Mouse (Mus musculus): Measurements from ENCODE around the gene Chad. TPM values are rescaled to one million over a fixed set of nuclear protein-coding genes. Genes with fewer than 3 reads are reported as not detected.

Chad gene
- polyA plus RNA-seq, 1 experiment from 2014 or later: 80.8 TPM

GRCm38 (mm10) chr11:94615494-94615893, 50.6 kb downstream of the Chad start:
- no peak for DNase-seq (ENCODE audit: low spot score)
- H3K9ac ChIP-seq (ENCODE audit: low read length): no peak overlapping the region
- no peaks in the 10 kb centered on the region for H3K27me3 ChIP-seq (ENCODE audit: control insufficient read depth, insufficient read depth, low read length)
- 11% methylated on average over 4 of the region's 4 CpGs for WGBS
- H3K36me3 ChIP-seq (ENCODE audit: control insufficient read depth, insufficient read depth, low read length): no peaks in the 10 kb centered on the region
- no peaks in the 10 kb centered on the region for H3K9me3 ChIP-seq (ENCODE audit: control insufficient read depth, low read length)
- ATAC-seq (ENCODE audit: low FRiP score, low TSS enrichment): no peak
- H3K4me2 ChIP-seq (replicated peaks; ENCODE audit: low read depth): no peak overlapping the region
- H3K4me3 ChIP-seq (ENCODE audit: low read depth, low read length): no peak overlapping the region
- no peak overlapping the region for H3K27ac ChIP-seq (replicated peaks)
- no peaks in the 10 kb centered on the region for H3K4me1 ChIP-seq (replicated peaks; ENCODE audit: control insufficient read depth, insufficient read depth)
- TF ChIP-seq EP300 (optimal IDR thresholded peaks at IDR 0.05) (no peak), CTCF (IDR thresholded peaks at IDR 0.05; ENCODE audit: low read depth) (no peak)

GRCm38 (mm10) chr11:94617646-94618045, 52.8 kb downstream of the Chad start:
- no peaks in the 10 kb centered on the region for H3K9me3 ChIP-seq (ENCODE audit: control insufficient read depth, low read length)
- no peak overlapping the region for H3K4me3 ChIP-seq (ENCODE audit: low read depth, low read length)
- H3K4me2 ChIP-seq (replicated peaks; ENCODE audit: low read depth): no peak overlapping the region
- 91% methylated on average over 2 of the region's 2 CpGs for WGBS
- H3K9ac ChIP-seq (ENCODE audit: low read length): no peak overlapping the region
- no peak overlapping the region for H3K27ac ChIP-seq (replicated peaks)
- no peak for TF ChIP-seq CTCF (IDR thresholded peaks at IDR 0.05; ENCODE audit: low read depth)
- no peak for TF ChIP-seq EP300 (optimal IDR thresholded peaks at IDR 0.05)
- ATAC-seq (ENCODE audit: low FRiP score, low TSS enrichment) (no peak), DNase-seq (ENCODE audit: low spot score) (no peak)
- no peaks in the 10 kb centered on the region for H3K36me3 ChIP-seq (ENCODE audit: control insufficient read depth, insufficient read depth, low read length)
- H3K27me3 ChIP-seq (ENCODE audit: control insufficient read depth, insufficient read depth, low read length): no peaks in the 10 kb centered on the region
- no peaks in the 10 kb centered on the region for H3K4me1 ChIP-seq (replicated peaks; ENCODE audit: control insufficient read depth, insufficient read depth)

Other genes starting within 250 kb of the Chad start
- 50.0 and 51.2 TPM in 2 replicates for gene Luc7l3, start 243.1 kb upstream of the Chad start, polyA plus RNA-seq (2015; fragmentation: Nextera tagmentation; extraction: Ambion mirVana)
- gene Ankrd40, start 237.0 kb upstream of the Chad start, polyA plus RNA-seq (2015; fragmentation: Nextera tagmentation; extraction: Ambion mirVana): 14.8 and 15.6 TPM in 2 replicates
- gene Abcc3, start 172.1 kb upstream of the Chad start, polyA plus RNA-seq (2015; fragmentation: Nextera tagmentation; extraction: Ambion mirVana): 25.3 and 31.4 TPM in 2 replicates
- 1.8 and 2.0 TPM in 2 replicates for gene Cacna1g, start 90.8 kb upstream of the Chad start, polyA plus RNA-seq (2015; fragmentation: Nextera tagmentation; extraction: Ambion mirVana)
- gene Spata20, start 78.9 kb upstream of the Chad start, polyA plus RNA-seq (2015; fragmentation: Nextera tagmentation; extraction: Ambion mirVana): 0.05 and 0.18 TPM in 2 replicates
- gene Epn3, start 65.1 kb upstream of the Chad start, polyA plus RNA-seq (2015; fragmentation: Nextera tagmentation; extraction: Ambion mirVana): 53.4 and 60.1 TPM in 2 replicates
- gene Mycbpap, start 43.3 kb upstream of the Chad start, polyA plus RNA-seq (2015; fragmentation: Nextera tagmentation; extraction: Ambion mirVana): 1.4 and 1.9 TPM in 2 replicates
- 3.4 and 3.8 TPM in 2 replicates for gene Rsad1, start 15.8 kb upstream of the Chad start, polyA plus RNA-seq (2015; fragmentation: Nextera tagmentation; extraction: Ambion mirVana)
- gene Acsf2, start 36.8 kb downstream of the Chad start, polyA plus RNA-seq (2015; fragmentation: Nextera tagmentation; extraction: Ambion mirVana): 2.5 and 3.0 TPM in 2 replicates
- 101 and 109 TPM in 2 replicates for gene Lrrc59, start 64.7 kb downstream of the Chad start, polyA plus RNA-seq (2015; fragmentation: Nextera tagmentation; extraction: Ambion mirVana)
- gene Mrpl27, start 88.7 kb downstream of the Chad start, polyA plus RNA-seq (2015; fragmentation: Nextera tagmentation; extraction: Ambion mirVana): 123 and 124 TPM in 2 replicates
- 2.7 and 3.4 TPM in 2 replicates for gene Eme1, start 88.9 kb downstream of the Chad start, polyA plus RNA-seq (2015; fragmentation: Nextera tagmentation; extraction: Ambion mirVana)
- 8.4 and 8.6 TPM in 2 replicates for gene Xylt2, start 112.5 kb downstream of the Chad start, polyA plus RNA-seq (2015; fragmentation: Nextera tagmentation; extraction: Ambion mirVana)
- gene Gm11541, start 139.5 kb downstream of the Chad start, polyA plus RNA-seq (2015; fragmentation: Nextera tagmentation; extraction: Ambion mirVana): 0.11 and 0.15 TPM in 2 replicates
- gene Cdc34b, start 176.7 kb downstream of the Chad start, polyA plus RNA-seq (2015; fragmentation: Nextera tagmentation; extraction: Ambion mirVana): not detected in 2 replicates
- not detected in 2 replicates for gene Tmem92, start 217.7 kb downstream of the Chad start, polyA plus RNA-seq (2015; fragmentation: Nextera tagmentation; extraction: Ambion mirVana)